Mouse (Mus musculus): ENCODE results near the gene Tgoln1.

Tgoln1 gene

DNA sequence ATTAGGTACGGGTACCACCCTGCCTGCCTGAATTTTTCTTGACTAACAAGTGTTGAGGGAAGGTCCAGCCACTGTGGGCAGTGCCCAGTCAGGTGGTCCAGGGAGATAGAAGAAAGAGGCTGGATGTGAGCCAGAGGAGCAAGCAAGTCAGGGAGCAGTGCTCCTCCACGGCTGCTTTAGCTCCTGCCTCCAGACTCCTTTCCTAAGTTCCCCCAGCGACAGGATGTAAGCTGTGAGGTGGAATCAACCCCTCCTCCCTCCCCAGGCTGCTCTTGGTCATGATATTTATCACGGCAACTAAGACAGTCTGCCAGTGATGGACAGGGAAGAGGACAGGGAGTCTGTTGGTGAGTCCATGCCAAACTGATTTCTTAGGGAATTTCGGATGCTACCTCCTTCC, 22.9 kb downstream of the Tgoln1 start:
- no peak for DNase-seq (ENCODE audit: low spot score)

DNA sequence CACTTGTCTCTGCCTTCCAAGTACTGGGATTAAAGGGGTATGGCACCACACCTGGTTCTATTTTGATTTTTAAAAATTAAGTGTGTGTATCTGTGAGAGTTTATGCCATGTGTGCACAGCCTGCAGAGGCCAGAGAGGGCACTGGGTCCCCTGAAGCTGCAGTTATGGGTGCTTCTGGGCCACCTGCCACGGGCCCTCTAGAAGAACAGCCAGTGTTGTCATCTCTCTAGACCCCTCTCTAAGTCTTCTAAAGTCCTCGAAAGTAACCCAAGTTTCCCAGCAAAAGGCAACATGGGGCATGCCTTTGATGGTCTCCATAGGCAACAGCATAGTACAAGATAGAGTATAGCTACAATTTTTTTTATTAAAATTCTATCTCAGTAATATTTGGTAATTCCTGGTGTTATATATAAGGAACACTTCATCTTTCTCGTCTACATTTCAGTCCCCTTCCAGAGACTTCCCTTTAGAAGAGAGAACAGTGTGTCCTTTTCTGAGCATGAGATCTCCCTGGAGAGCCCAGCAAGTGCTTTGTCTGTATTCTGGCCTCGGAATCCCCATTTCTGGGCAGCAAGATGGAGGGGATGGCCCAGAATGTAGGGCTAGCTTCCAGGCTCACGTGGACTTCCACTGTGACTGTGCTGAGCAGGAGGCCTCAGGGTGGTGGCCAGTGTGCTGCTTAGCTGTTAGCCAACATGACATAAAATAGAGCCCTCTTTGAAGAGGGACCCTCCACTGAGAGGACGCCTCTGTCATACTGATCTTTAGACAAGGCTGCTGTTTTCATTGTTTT, 23.6 kb downstream of the Tgoln1 start:
- DNase-seq (ENCODE audit: low spot score): no peak

DNA sequence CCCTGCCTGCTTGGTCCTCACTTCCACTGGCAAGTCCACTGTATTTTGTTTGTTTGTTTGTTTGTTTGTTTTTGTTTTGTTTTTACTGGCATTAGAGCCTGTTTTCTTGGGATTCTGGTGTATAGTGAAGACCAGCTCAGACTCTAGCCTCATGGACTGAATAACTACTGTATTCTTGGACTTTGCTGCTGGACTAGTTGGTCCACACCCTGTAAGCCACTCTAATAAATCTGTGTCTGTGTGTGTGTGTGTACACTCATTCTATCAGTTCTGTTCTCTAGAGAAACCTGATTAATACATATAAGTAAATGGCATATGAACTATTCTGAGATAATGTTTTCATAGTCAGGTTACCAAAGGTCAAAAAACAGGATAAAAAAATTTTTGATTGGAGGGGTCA, 26.7 kb downstream of the Tgoln1 start:
- no peak for DNase-seq (ENCODE audit: low spot score)

DNA sequence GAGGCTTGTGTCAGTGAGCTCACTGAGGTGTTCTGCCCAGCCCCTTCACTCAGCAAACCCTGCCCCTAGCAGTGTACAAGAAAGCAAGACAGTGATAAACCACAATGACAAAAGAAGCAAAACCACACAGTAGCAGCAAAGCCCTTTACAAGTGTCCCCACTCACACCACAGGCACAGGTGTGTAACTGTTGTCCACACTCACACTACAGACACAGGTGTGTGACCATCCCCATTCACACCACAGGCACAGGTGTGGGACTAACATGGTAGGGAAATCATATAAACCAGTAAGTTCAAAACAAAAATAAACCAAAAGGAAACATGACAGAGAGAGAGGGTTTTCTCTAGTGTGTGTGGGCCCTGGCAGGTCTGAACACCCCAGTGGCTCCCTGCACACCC, 28.5 kb downstream of the Tgoln1 start:
- DNase-seq (ENCODE audit: low spot score): no peak

DNA sequence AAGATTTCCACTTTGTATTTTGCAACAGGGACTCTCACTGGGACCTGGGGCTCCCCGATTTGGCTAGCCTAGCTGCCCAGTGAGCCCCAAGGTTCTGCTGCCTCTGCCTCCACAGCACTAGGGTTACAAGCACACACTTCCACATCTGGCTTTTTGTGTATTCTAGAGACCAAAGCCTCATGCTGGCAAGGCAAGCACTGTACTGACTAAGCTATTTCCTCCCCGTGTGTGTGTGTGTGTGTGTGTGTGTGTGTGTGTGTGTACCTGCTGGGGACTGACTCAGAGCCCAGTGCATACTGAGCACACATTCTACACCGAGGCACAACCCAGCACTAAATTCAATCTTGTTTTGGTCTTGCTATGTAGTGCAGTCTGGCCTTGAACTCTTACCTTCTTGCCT, 30.1 kb downstream of the Tgoln1 start:
- DNase-seq (ENCODE audit: low spot score): no peak

DNA sequence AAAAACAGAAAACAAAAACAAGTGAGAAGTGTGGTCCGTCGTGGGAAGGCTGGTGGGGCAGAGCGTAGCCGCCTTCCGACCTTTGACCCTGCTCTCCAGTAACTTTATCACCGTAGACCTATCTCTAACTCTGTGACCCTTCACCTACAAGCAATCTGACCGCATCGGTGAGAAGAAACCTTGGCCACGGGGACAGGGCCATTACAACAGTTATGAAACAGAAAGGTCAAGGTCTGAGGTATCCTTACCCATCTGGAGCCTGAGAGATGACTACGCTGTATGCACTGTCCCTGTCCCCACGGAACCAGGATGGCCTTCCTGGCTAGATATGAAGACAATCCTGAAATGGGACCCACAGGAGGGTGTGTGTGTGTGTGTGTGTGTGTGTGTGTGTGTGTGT, 32.6 kb downstream of the Tgoln1 start:
- no peak for DNase-seq (ENCODE audit: low spot score)

DNA sequence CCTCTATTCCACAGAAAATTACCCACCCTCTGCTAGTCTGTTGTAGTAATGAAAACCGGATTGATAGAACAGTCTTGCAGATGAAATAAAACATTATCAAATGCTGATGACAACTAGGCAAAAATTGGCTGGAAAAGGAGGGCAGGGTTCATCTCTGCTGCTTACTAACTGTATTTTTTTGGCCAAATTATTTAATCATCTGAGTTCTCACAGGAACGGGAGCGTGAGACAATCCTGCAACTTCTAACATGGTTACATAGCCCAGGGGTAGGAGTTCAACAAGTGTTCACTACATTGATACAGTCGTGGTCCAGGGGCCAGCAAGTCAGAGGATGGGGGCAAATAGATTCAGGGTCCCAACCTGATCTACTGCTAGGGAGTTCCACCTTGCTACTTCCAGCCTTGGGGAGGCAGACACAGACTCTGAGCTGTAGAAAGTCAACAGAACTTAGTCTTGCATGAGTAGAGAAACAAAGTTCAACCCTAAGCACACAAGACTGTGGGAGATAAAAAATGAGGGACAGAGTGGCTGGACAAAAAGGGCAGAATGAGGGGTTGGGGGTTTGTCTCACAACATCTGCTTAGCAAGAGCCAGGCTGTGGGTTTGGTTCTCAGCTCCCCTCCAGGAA, 33.5 kb downstream of the Tgoln1 start:
- no peak for DNase-seq (ENCODE audit: low spot score)

DNA sequence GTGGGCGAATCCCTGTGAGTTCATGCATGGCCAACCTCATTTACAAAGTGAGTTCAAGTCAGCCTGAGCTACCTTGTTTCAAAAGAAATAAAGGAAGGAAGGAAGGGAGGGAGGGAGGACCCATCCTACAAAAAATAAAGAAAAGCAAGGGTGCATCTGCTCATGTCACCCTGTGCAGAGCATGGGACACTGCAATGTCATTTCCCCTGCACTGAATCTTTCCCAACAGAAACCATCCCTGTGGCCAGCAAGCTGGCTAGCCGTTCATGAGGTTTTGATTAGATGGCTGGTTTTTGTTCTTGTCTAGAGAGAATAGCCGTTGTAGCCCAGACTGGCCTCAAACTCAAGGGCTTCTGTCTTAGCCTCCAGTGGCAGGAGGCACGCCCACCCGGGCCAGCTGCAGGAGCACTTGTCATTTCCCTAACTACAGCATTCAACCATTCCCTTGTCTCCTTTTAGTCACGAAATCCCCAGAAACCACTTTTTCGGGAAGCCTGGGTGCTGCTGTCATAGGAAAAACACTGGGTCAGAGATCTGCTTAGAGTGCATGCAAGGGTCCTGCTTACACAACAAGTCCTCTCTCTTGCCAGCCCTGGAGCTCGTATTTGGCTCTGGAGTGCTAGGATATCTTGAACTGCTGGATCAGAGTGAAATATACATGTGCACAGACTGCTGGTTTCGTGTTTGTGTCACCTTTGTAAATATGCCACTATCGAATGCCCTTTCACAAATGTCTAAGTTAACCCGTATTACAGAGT, 35.0 kb downstream of the Tgoln1 start:
- no peak for DNase-seq (ENCODE audit: low spot score)

DNA sequence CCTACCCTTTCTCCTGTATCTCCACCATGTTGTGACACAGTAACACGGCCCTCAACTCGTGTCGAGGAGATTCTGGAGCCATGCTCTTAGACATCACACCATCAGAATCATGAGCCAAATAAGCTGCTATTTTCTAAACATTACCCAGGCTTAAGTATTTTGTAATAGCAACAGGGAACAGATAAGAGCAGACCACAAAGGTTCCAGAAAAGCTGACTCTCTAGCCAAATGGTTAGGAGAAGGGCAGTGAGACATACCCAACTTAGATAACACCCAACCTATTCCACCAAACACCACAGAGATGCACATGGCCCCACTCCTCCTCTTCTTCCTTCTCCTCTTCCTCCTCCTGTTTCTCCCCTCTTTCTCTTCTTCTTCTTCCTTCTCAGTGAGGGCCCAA, 40.8 kb downstream of the Tgoln1 start:
- no peak for DNase-seq (ENCODE audit: low spot score)

DNA sequence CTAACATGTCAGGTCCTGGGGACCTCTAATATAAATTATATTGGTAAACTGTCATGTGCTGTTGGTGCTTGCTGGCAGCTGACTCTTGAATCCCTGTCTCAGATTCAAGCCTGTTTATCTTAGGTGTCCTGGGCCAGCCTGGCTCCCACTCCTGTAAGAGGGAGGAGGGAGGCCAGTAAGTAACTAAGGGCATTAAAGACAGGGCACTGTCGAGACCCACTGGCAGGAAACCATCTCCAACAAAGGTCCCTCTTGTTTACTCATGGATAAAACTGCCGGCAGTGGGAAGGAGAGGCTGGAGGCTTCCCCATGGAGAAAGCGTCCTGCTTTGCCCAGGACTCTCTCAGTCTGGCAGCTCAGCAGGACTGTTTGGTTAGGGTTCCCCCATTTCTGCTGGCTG, 45.0 kb downstream of the Tgoln1 start:
- DNase-seq (ENCODE audit: low spot score): no peak

DNA sequence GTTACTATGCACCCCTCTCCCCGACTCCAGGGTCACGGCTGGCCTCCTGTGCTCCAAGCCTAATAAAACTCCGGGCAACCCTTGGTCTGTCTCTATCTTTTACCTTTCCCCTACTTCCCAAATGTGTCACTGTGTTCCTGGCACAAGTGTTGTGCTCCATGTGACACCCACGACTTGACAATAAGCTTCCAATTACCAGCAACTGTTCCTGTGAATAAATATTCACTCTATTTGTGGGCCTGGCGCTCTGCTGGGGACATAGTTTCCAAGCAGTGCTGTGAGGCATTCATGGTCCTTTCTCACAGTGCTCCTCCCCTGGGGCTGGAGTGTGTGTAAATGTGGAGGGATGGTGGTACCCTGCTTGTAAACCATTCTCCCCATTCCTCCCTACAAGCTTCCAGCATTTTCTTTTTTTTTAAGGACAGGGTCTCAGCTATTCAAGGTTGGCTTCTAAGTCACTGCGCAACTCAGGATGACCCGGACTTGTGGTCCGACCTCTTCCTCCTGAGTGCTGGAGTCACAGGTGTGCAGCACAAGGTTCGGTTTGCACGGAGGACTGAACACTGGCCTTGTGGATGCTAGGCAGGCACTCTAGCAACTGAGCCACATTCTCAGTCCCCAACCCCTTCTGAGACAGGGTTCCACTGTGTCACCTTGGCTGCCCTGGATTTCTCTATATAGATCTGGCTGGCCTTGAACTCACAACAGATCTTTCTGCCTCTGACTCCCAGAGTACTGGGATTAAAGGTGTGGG, 46.0 kb downstream of the Tgoln1 start:
- DNase-seq (ENCODE audit: low spot score): no peak

DNA sequence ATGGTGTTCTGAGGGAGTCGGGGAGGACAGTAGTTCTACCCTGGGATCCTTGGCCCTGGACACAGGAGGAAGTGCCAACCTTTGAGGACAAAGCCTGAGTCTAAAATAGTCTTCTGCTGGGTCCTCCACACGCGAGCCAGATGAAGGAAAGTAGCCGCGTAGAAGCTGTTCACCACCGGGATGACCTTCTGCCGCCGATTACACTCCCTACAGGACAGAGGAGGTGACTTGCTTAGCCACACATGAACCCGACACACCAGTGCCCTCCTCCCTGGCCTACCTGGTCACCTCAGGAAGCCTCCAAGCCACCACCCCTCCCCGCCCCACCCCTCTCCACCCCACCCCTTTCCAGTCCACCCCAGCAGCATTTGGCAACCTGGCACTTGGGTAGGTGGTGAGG, 48.1 kb downstream of the Tgoln1 start:
- DNase-seq (ENCODE audit: low spot score): no peak

DNA sequence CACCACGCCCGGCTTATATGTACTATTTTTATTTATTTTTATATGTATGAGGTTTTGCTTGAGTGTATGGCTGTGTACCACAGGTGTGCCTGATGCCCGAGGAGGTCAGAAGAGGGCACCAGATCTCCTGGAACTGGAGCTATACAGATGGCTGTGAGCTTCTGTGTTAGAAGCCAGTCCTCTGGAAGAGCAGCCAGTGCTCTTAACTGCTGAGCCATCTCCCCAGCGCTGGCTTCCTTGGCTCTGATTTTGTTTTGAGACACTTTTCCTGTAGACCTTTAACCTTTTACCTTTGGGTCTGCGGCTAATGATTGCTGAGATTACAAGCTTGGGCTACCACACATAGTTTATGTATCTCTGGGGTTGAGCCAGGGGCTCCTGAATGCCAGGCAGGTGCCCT, 49.3 kb downstream of the Tgoln1 start:
- no peak for DNase-seq (ENCODE audit: low spot score)

DNA sequence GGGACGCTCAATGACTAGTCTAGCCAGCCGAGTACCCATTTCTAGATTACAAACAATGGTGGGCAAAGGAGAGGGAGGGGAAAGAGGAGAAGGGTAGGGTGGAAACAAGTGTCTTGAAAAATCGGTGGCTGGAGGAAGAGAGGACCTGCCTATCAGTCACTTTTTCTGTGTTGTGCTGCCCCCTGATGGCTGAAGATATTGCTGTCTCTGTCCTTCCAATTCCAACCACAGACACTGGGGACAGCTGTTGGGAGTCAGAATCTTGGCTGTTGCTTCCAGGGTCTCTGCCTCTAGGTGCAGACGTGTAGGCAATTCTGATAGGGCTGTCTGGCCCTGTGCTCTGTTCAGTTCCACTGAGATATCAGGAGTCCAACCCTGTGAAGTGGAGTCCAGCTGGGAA, 50.8 kb downstream of the Tgoln1 start:
- peak; percentile 78 for DNase-seq (ENCODE audit: low spot score)

DNA sequence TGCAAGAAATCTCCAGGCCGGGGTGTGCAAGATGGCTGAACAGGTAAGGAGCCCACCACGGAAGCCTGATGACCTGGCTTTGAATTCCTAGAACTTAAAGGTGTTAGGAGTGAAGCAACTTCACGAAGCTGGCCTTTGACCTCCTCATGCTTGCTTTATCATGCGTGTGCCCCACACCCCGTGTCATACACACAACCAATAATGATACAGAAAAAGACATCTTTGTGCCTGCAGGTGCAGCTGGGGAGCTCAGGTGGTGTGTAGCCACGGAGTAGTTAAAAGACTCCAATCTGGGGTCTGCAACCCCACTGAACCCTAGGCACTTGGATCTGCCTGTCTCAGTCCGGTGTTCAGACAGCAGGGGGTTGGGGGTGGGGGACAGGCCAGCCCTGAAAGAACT, 51.3 kb downstream of the Tgoln1 start:
- DNase-seq (ENCODE audit: low spot score): no peak

DNA sequence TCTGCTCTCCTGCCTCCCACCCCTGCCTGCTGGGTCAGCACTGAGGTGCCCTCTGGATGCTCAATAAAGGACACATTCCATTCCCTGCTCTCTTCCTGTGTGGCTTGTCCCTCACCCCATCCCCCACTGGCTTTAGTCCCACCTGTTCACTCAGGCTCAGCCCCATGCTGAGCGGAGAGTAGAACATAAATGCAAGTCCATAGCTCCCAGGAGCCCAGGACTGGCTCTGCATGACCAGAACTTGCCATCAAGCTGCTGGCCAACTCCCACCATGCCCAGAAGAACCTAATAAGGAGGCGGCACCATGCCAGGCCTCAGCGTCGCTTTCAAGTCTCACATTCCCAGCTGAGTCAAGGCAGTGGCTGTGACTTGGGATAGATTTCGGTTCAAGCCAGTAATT, 53.9 kb downstream of the Tgoln1 start:
- no peak for DNase-seq (ENCODE audit: low spot score)

DNA sequence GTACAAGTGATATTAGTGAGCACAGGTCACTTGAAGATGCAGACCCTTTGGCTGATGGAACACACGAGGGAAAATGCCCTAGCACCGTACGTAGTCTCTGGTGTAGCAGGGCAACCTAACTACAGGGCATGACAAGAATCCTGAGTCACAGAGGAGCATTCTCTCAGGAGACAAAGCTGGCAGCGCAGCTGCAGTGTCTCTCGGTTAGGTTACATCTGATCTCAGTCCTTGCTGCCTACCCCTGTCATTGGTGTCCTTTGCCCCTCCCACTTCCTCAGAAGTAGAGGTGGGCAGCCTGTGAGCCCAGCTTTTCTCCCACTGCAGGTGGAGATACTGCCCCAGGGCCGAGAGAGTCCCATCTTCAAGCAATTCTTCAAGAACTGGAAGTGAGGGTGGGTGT, 54.3 kb downstream of the Tgoln1 start:
- no peak for DNase-seq (ENCODE audit: low spot score)

DNA sequence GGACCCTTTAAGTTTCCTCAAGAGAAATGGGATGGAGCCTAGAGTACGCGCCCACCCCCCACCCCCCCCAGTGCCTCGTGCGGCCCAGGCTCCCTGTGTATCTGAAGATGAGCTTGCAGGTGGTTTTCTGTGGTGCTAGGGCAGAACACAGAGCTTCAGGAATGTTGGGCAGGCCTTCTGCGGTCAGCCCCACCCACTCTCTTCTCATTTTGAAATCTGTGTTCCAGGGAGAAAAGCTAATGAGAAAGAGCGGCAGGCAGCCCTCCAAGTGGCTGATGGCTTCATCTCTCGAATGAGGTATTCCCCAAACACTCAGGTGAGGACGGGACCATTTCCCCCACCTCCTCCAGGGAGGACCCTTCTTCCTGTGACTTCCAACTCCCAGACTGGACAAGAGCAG, 56.0 kb downstream of the Tgoln1 start:
- no peak for DNase-seq (ENCODE audit: low spot score)
